Mouse (Mus musculus) heart, embryonic 11.5 days (tissue): Measurements from ENCODE around the gene Cox8b. TPM values are rescaled to one million over a fixed set of nuclear protein-coding genes. Genes with fewer than 3 reads are reported as not detected.
A peak's percentile ranks its signal among the peaks of the same experiment; 100 is the strongest.

Experiments used
- ATAC-seq: fragments of 200-750 bp; cut with Nextera tagmentation; replicated peaks from 2 replicates; pipeline ENCODE4 v1.8.0; 2017; ENCODE audit warnings: moderate library complexity; ENCODE audit not compliant: insufficient number of reproducible peaks, low FRiP score, low TSS enrichment
- H3K27ac ChIP-seq: fragments of 300-500 bp; sonication (generic); 2 replicates; pipeline ENCODE4 v1.5.1; 2014; ENCODE audit warnings: mild to moderate bottlenecking, low read depth, low read length
- H3K27me3 ChIP-seq: fragments of 300-500 bp; sonication (generic); 2 replicates; pipeline ENCODE4 v1.6.1; 2014; ENCODE audit warnings: mild to moderate bottlenecking, low read length, mixed read lengths; ENCODE audit not compliant: control insufficient read depth, insufficient read depth
- H3K36me3 ChIP-seq: fragments of 300-500 bp; sonication (generic); 2 replicates; pipeline ENCODE4 v1.6.1; 2014; ENCODE audit warnings: mild to moderate bottlenecking, low read length, moderate library complexity, mixed read lengths; ENCODE audit not compliant: control insufficient read depth, insufficient read depth
- H3K4me1 ChIP-seq: fragments of 300-500 bp; sonication (generic); 2 replicates; pipeline ENCODE4 v1.6.1; 2014; ENCODE audit warnings: low read length; ENCODE audit not compliant: control insufficient read depth, insufficient read depth
- H3K4me2 ChIP-seq: fragments of 300-500 bp; sonication (generic); 2 replicates; pipeline ENCODE4 v1.6.1; 2014; ENCODE audit warnings: mild to moderate bottlenecking, moderate library complexity
- H3K4me3 ChIP-seq: fragments of 300-500 bp; sonication (generic); 2 replicates; pipeline ENCODE4 v1.5.1; 2014; ENCODE audit warnings: low read depth, low read length
- H3K9ac ChIP-seq: fragments of 300-500 bp; sonication (generic); 2 replicates; pipeline ENCODE4 v1.6.1; 2014; ENCODE audit warnings: mild to moderate bottlenecking, low read depth, low read length, moderate library complexity
- H3K9me3 ChIP-seq: fragments of 300-500 bp; sonication (generic); replicated peaks from 2 replicates; pipeline ENCODE4 v1.6.1; 2016; ENCODE audit warnings: low read length; ENCODE audit not compliant: control insufficient read depth
- WGBS: fragments of 180-500 bp; shearing (Covaris S2); extraction: QIAGEN DNeasy Blood & Tissue Kit; methylation state at CpG from one replicate; pipeline ENCODE4 v1.1.7; 2014; ENCODE audit not compliant: insufficient replicate concordance; 5-methylcytosine and 5-hydroxymethylcytosine counted together
- polyA plus RNA-seq: library from polyadenylated mRNA; unstranded; fragments of >200 nt; fragmentation: Nextera tagmentation; extraction: Ambion mirVana; gene quantifications from 2 replicates; pipeline ENCODE4 v1.2.1, GENCODE M21; 2014

Gene Cox8b
- polyA plus RNA-seq, 1 experiment from 2014 or later = 69.2 TPM

DNA sequence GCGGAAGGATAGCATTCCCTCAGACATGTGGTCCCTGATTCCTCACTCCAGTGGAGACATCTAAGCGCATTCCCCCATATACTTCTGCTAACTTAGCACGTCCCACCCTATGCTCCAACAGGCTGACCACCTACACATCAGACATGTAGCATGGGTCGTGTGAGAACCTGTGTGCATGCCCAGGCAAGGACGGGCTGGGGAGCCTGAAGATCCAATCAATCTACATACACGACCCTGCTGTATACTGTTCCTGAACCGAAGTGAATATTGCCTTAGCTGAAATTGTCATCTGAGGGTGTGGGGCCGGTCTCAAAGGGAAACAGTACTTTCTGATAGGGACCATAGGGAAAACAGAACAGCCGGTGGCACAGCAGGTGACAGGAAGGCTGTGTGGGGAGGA, 45.1 kb downstream of the Cox8b start:
- H3K9ac ChIP-seq = peak overlapping the region; percentile 94
- no peak for ATAC-seq
- no peak overlapping the region for H3K27ac ChIP-seq
- peaks cover 16% of the 10 kb centered on the region for H3K4me1 ChIP-seq
- 68% methylated on average over 9 of the region's 9 CpGs for WGBS
- H3K4me2 ChIP-seq = peak overlapping the region; percentile 91
- no peaks in the 10 kb centered on the region for H3K27me3 ChIP-seq
- no peaks in the 10 kb centered on the region for H3K9me3 ChIP-seq
- H3K36me3 ChIP-seq = peaks cover 18% of the 10 kb centered on the region; the same call in 1 of the 2 replicates
- H3K4me3 ChIP-seq = peak overlapping the region; percentile 88

GRCm38 (mm10) chr7:140854483-140854882, 45.8 kb downstream of the Cox8b start:
- Histone ChIP-seq H3K27ac (no peak overlapping the region), H3K4me1 (peaks cover 16% of the 10 kb centered on the region), H3K4me3 (0 out of 2 replicates have a peak overlapping the region, but pooled peaks have one; percentile 88), H3K27me3 (no peaks in the 10 kb centered on the region), H3K9me3 (no peaks in the 10 kb centered on the region), H3K4me2 (no peak overlapping the region), H3K9ac (peak overlapping the region; percentile 94; the same call in 1 of the 2 replicates), H3K36me3 (peaks cover 17% of the 10 kb centered on the region; the same call in 1 of the 2 replicates)
- no peak for ATAC-seq
- 91% methylated on average over 18 of the region's 18 CpGs for WGBS

DNA sequence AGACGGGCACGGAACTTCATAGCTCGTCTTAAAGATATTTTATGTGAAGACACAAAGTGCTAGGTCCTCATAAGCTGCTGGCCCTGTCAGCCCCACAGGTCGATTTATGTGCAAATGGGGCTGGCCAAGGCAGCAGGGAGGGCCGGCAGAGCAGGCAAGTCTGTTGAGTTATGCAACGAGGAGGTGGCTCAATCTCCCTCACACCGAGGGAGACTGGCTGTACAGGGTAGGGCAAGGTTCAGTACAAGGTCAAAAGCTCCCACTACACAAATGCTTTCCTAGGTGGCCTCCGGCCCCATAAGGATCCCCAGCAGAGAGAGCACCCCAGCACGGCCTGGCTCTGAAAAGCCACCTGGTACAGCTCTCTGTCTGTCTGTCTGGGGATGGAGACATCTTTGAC, 46.9 kb downstream of the Cox8b start:
- Histone ChIP-seq H3K27ac (no peak overlapping the region), H3K9ac (no peak overlapping the region), H3K4me1 (peaks cover 14% of the 10 kb centered on the region), H3K9me3 (no peaks in the 10 kb centered on the region), H3K4me3 (no peak overlapping the region), H3K36me3 (peaks cover 15% of the 10 kb centered on the region; the same call in 1 of the 2 replicates), H3K27me3 (0 out of 2 replicates have a peak, but pooled peaks cover 2% of the 10 kb centered on the region), H3K4me2 (no peak overlapping the region)
- 88% methylated on average over 9 of the region's 9 CpGs for WGBS
- ATAC-seq = no peak

GRCm38 (mm10) chr7:140851916-140852315, 48.3 kb downstream of the Cox8b start:
- peaks cover 7% of the 10 kb centered on the region for H3K4me1 ChIP-seq
- 0 out of 2 replicates have a peak, but pooled peaks cover 2% of the 10 kb centered on the region for H3K27me3 ChIP-seq
- H3K4me2 ChIP-seq = no peak overlapping the region
- H3K4me3 ChIP-seq = no peak overlapping the region
- peaks cover 15% of the 10 kb centered on the region; the same call in 1 of the 2 replicates for H3K36me3 ChIP-seq
- no peaks in the 10 kb centered on the region for H3K9me3 ChIP-seq
- no peak overlapping the region for H3K27ac ChIP-seq
- H3K9ac ChIP-seq = no peak overlapping the region
- ATAC-seq = no peak
- 95% methylated on average over 4 of the region's 4 CpGs for WGBS

Other genes with a start within 250 kb of the Cox8b start
- gene Olfr539, start 240.5 kb downstream of the Cox8b start, polyA plus RNA-seq = not detected in 2 replicates
- gene Olfr45, start 218.5 kb downstream of the Cox8b start, polyA plus RNA-seq = not detected in 2 replicates
- gene Olfr541, start 203.2 kb downstream of the Cox8b start, polyA plus RNA-seq = not detected in 2 replicates
- not detected in 2 replicates for gene Cyp2e1, start 136.7 kb downstream of the Cox8b start, polyA plus RNA-seq
- gene Syce1, start 112.6 kb downstream of the Cox8b start, polyA plus RNA-seq = 0.25 and 0.70 TPM in 2 replicates
- 0.93 and 1.0 TPM in 2 replicates for gene Zfp941, start 78.3 kb downstream of the Cox8b start, polyA plus RNA-seq
- not detected in 2 replicates for gene Urah, start 65.4 kb downstream of the Cox8b start, polyA plus RNA-seq
- not detected in 2 replicates for gene Scgb1c1, start 54.9 kb downstream of the Cox8b start, polyA plus RNA-seq
- gene Odf3, start 52.6 kb downstream of the Cox8b start, polyA plus RNA-seq = not detected in 2 replicates
- gene Gm45785, start 44.1 kb downstream of the Cox8b start, polyA plus RNA-seq = not detected in 2 replicates
- gene Ric8a, start 43.5 kb downstream of the Cox8b start, polyA plus RNA-seq = 38.9 and 47.8 TPM in 2 replicates
- gene Bet1l, start 42.9 kb downstream of the Cox8b start, polyA plus RNA-seq = 29.4 and 30.8 TPM in 2 replicates
- gene Psmd13, start 18.5 kb downstream of the Cox8b start, polyA plus RNA-seq = 102 and 139 TPM in 2 replicates
- gene Sirt3, start 18.1 kb downstream of the Cox8b start, polyA plus RNA-seq = 31.9 and 34.8 TPM in 2 replicates
- not detected in 2 replicates for gene Nlrp6, start 20.5 kb upstream of the Cox8b start, polyA plus RNA-seq
- gene Pgghg, start 40.9 kb upstream of the Cox8b start, polyA plus RNA-seq = 11.1 and 12.0 TPM in 2 replicates
- gene Ifitm5, start 49.8 kb upstream of the Cox8b start, polyA plus RNA-seq = 0.34 TPM in 1 of 2 replicates, not detected in the other
- 0.46 TPM in 1 of 2 replicates, not detected in the other for gene Gm45717, start 55.5 kb upstream of the Cox8b start, polyA plus RNA-seq
- 420 and 429 TPM in 2 replicates for gene Ifitm2, start 55.5 kb upstream of the Cox8b start, polyA plus RNA-seq
- gene Ifitm1, start 66.8 kb upstream of the Cox8b start, polyA plus RNA-seq = 4.8 and 7.6 TPM in 2 replicates
- 32.5 and 36.2 TPM in 2 replicates for gene Ifitm3, start 110.3 kb upstream of the Cox8b start, polyA plus RNA-seq
- gene Ifitm6, start 117.5 kb upstream of the Cox8b start, polyA plus RNA-seq = 0.26 TPM in 1 of 2 replicates, not detected in the other
- gene Gm17387, start 128.7 kb upstream of the Cox8b start, polyA plus RNA-seq = not detected in 2 replicates
- gene B4galnt4, start 160.7 kb upstream of the Cox8b start, polyA plus RNA-seq = 1.4 and 2.6 TPM in 2 replicates
- 0.67 and 0.68 TPM in 2 replicates for gene Pkp3, start 177.8 kb upstream of the Cox8b start, polyA plus RNA-seq
- gene Sigirr, start 200.1 kb upstream of the Cox8b start, polyA plus RNA-seq = 2.3 and 3.0 TPM in 2 replicates
- 0.31 TPM in 1 of 2 replicates, not detected in the other for gene Ano9, start 217.4 kb upstream of the Cox8b start, polyA plus RNA-seq
- 65.0 and 71.2 TPM in 2 replicates for gene Ptdss2, start 221.9 kb upstream of the Cox8b start, polyA plus RNA-seq